8 mouse cellular contexts compared by ENCODE assay signal in the genomic region with DNA sequence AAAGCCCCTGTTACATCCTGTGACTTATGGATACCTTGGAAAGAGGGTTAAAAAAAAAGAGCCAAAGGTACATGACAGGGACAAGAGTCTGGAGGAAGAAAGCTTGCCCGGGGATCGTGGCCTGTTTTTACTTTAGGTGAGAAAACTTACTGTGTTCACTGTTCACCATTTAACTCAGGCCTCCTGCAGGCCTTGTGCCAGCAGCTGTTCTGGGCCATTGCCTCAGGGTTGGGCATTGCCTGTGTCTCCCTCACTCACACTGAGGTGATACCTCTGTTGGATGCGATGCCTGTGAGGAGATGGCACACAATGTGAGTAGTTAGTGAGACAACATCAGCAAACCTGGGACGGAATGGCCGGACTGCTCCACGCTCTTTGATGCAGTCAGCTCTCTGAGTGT. TPM values are rescaled to one million over a fixed set of nuclear protein-coding genes. Genes with fewer than 3 reads are reported as not detected.
A peak's percentile ranks its signal among the peaks of the same experiment; 100 is the strongest.
DNase-seq lines count a peak whose midpoint lies in the region; ATAC-seq and TF ChIP-seq lines count a peak whose summit lies in the region.

No protein-coding gene starts in this region.

- H3K4me2 ChIP-seq in heart, embryonic 12.5 days, result peak overlapping the region; percentile 96
- H3K4me2 ChIP-seq in forebrain, embryonic 12.5 days, result peak overlapping the region; percentile 92
- peak overlapping the region; percentile 89 for H3K4me2 ChIP-seq in kidney, embryonic 16.5 days (replicated peaks; ENCODE audit: low read depth, low read length)
- H3K4me2 ChIP-seq in midbrain, postnatal 0 days (ENCODE audit: low read depth, low read length, poor library complexity, severe bottlenecking), result peak overlapping the region; percentile 79

- H3K9me3 ChIP-seq in heart, embryonic 12.5 days (replicated peaks), result no peaks in the 10 kb centered on the region
- no peaks in the 10 kb centered on the region for H3K9me3 ChIP-seq in forebrain, embryonic 12.5 days
- H3K9me3 ChIP-seq in kidney, embryonic 16.5 days (ENCODE audit: low read length), result no peaks in the 10 kb centered on the region
- no peaks in the 10 kb centered on the region for H3K9me3 ChIP-seq in midbrain, postnatal 0 days (ENCODE audit: low read length)

- peaks cover 17% of the 10 kb centered on the region for H3K36me3 ChIP-seq in heart, embryonic 12.5 days
- peaks cover 17% of the 10 kb centered on the region for H3K36me3 ChIP-seq in forebrain, embryonic 12.5 days (replicated peaks)
- H3K36me3 ChIP-seq in kidney, embryonic 16.5 days (ENCODE audit: insufficient read depth, low read length), result peaks cover 11% of the 10 kb centered on the region; the same call in 1 of the 2 replicates
- H3K36me3 ChIP-seq in midbrain, postnatal 0 days (ENCODE audit: insufficient read depth, low read length), result peaks cover 18% of the 10 kb centered on the region

- H3K27ac ChIP-seq in heart, embryonic 12.5 days (ENCODE audit: poor library complexity, severe bottlenecking), result no peak overlapping the region
- H3K27ac ChIP-seq in forebrain, embryonic 12.5 days, result no peak overlapping the region
- H3K27ac ChIP-seq in kidney, embryonic 16.5 days (ENCODE audit: low read length), result no peak overlapping the region
- no peak overlapping the region for H3K27ac ChIP-seq in midbrain, postnatal 0 days (ENCODE audit: low read depth, low read length)

- peaks cover 16% of the 10 kb centered on the region for H3K4me1 ChIP-seq in heart, embryonic 12.5 days (replicated peaks)
- H3K4me1 ChIP-seq in forebrain, embryonic 12.5 days, result peaks cover 20% of the 10 kb centered on the region
- peaks cover 11% of the 10 kb centered on the region for H3K4me1 ChIP-seq in kidney, embryonic 16.5 days (ENCODE audit: insufficient read depth, low read length)
- peaks cover 6% of the 10 kb centered on the region; the same call in 1 of the 2 replicates for H3K4me1 ChIP-seq in midbrain, postnatal 0 days (ENCODE audit: insufficient read depth, low read length)

- DNase-seq in heart, adult 8-10 months (ENCODE audit: low spot score), result no peak
- DNase-seq in midbrain, postnatal 0 days (ENCODE audit: low spot score), result no peak
- no peak for DNase-seq in urinary bladder, postnatal 36 days (ENCODE audit: low spot score in 2 of 2)
- no peak for DNase-seq in adrenal gland, adult (ENCODE audit: inconsistent age in 2 of 2, low spot score in 1 of 2)
- no peak for DNase-seq in thymus, adult 18-20 months

- TF ChIP-seq CTCF in midbrain, postnatal 0 days (IDR thresholded peaks at IDR 0.05), result no peak

- ATAC-seq in heart, embryonic 12.5 days (ENCODE audit: insufficient number of reproducible peaks, low FRiP score), result no peak
- no peak for ATAC-seq in forebrain, embryonic 12.5 days (ENCODE audit: low FRiP score)
- no peak for ATAC-seq in kidney, embryonic 16.5 days (ENCODE audit: low FRiP score, low TSS enrichment)
- ATAC-seq in midbrain, postnatal 0 days (ENCODE audit: low FRiP score), result no peak

- H3K9ac ChIP-seq in heart, embryonic 12.5 days, result 0 out of 2 replicates have a peak overlapping the region, but pooled peaks have one; percentile 35
- H3K9ac ChIP-seq in forebrain, embryonic 12.5 days, result 0 out of 2 replicates have a peak overlapping the region, but pooled peaks have one; percentile 79
- no peak overlapping the region for H3K9ac ChIP-seq in kidney, embryonic 16.5 days (replicated peaks; ENCODE audit: low read length)
- peak overlapping the region; percentile 91; the same call in 1 of the 2 replicates for H3K9ac ChIP-seq in midbrain, postnatal 0 days (replicated peaks; ENCODE audit: low read length, poor library complexity, severe bottlenecking)

- H3K4me3 ChIP-seq in heart, embryonic 12.5 days, result peak overlapping the region; percentile 95
- peak overlapping the region; percentile 92; the same call in 1 of the 2 replicates for H3K4me3 ChIP-seq in forebrain, embryonic 12.5 days (replicated peaks)
- no peak overlapping the region for H3K4me3 ChIP-seq in kidney, embryonic 16.5 days (ENCODE audit: low read length)
- H3K4me3 ChIP-seq in midbrain, postnatal 0 days (ENCODE audit: low read depth, low read length), result peak overlapping the region; percentile 89; the same call in 1 of the 2 replicates

- peaks cover 6% of the 10 kb centered on the region; the same call in 1 of the 2 replicates for H3K27me3 ChIP-seq in heart, embryonic 12.5 days (replicated peaks)
- peaks cover 10% of the 10 kb centered on the region; the same call in 1 of the 2 replicates for H3K27me3 ChIP-seq in forebrain, embryonic 12.5 days
- no peaks in the 10 kb centered on the region for H3K27me3 ChIP-seq in kidney, embryonic 16.5 days (ENCODE audit: insufficient read depth, low read length)
- H3K27me3 ChIP-seq in midbrain, postnatal 0 days (ENCODE audit: insufficient read depth, low read length), result 0 out of 2 replicates have a peak, but pooled peaks cover 2% of the 10 kb centered on the region

- WGBS in heart, embryonic 12.5 days, result 90% methylated on average over 6 of the region's 6 CpGs
- 92% methylated on average over 6 of the region's 6 CpGs for WGBS in forebrain, embryonic 12.5 days
- WGBS in kidney, embryonic 16.5 days, result 87% methylated on average over 6 of the region's 6 CpGs
- WGBS in midbrain, postnatal 0 days, result 91% methylated on average over 6 of the region's 6 CpGs

RNA-seq across cellular contexts. Expression of gene Cog2, which starts 1.4 kb away (rescaled TPM):
- 27.0 and 30.1 TPM in 2 replicates for polyA plus RNA-seq in heart, embryonic 12.5 days (2016; fragmentation: Nextera tagmentation; extraction: Ambion mirVana)
- total RNA-seq in heart, adult 8-10 months (2022), result 10 to 100 TPM; 21.6 to 26.9 (median 25.4) TPM
- 43.9 and 44.8 TPM in 2 replicates for polyA plus RNA-seq in forebrain, embryonic 12.5 days (2016; fragmentation: Nextera tagmentation; extraction: Ambion mirVana)
- polyA plus RNA-seq in kidney, embryonic 16.5 days (2015; fragmentation: Nextera tagmentation; extraction: Ambion mirVana), result 39.5 and 40.4 TPM in 2 replicates
- total RNA-seq in midbrain, postnatal 0 days (2014; rRNA removed), result 26.2 and 26.7 TPM in 2 replicates
- 15.8 and 18.8 TPM in 2 replicates for polyA plus RNA-seq in midbrain, postnatal 0 days (2015; fragmentation: Nextera tagmentation; extraction: Ambion mirVana)

RNA-seq across cellular contexts. Expression of gene Agt, which starts 47.6 kb away (rescaled TPM):
- 0.43 and 0.71 TPM in 2 replicates for polyA plus RNA-seq in heart, embryonic 12.5 days (2016; fragmentation: Nextera tagmentation; extraction: Ambion mirVana)
- 1 to 10 TPM; 4.7 to 6.6 (median 6.0) TPM for total RNA-seq in heart, adult 8-10 months (2022)
- polyA plus RNA-seq in forebrain, embryonic 12.5 days (2016; fragmentation: Nextera tagmentation; extraction: Ambion mirVana), result not detected in 2 replicates
- polyA plus RNA-seq in kidney, embryonic 16.5 days (2015; fragmentation: Nextera tagmentation; extraction: Ambion mirVana), result 1.5 and 2.2 TPM in 2 replicates
- 75.5 and 104 TPM in 2 replicates for total RNA-seq in midbrain, postnatal 0 days (2014; rRNA removed)
- 65.9 and 83.6 TPM in 2 replicates for polyA plus RNA-seq in midbrain, postnatal 0 days (2015; fragmentation: Nextera tagmentation; extraction: Ambion mirVana)

RNA-seq across cellular contexts. Expression of gene Capn9, which starts 54.0 kb away (rescaled TPM):
- 0.08 and 0.34 TPM in 2 replicates for polyA plus RNA-seq in heart, embryonic 12.5 days (2016; fragmentation: Nextera tagmentation; extraction: Ambion mirVana)
- not detected for total RNA-seq in heart, adult 8-10 months (2022)
- 0.08 TPM in 1 of 2 replicates, not detected in the other for polyA plus RNA-seq in forebrain, embryonic 12.5 days (2016; fragmentation: Nextera tagmentation; extraction: Ambion mirVana)
- polyA plus RNA-seq in kidney, embryonic 16.5 days (2015; fragmentation: Nextera tagmentation; extraction: Ambion mirVana), result not detected in 2 replicates
- 0.27 TPM in 1 of 2 replicates, not detected in the other for total RNA-seq in midbrain, postnatal 0 days (2014; rRNA removed)
- polyA plus RNA-seq in midbrain, postnatal 0 days (2015; fragmentation: Nextera tagmentation; extraction: Ambion mirVana), result 0.43 and 0.52 TPM in 2 replicates

Comparison
In these comparisons a context has a peak if more than half of its experiments do, and no peak if none do; other contexts are left out.
1. RNA of gene Agt, which starts 47.6 kb away (polyA plus RNA-seq): 65.9 to 83.6 TPM in midbrain, postnatal 0 days; 1.5 to 2.2 TPM in kidney, embryonic 16.5 days, 0.43 to 0.71 TPM in heart, embryonic 12.5 days and not detected in forebrain, embryonic 12.5 days; every median in the first group is over 10 times any median in the second.
2. Peak in every context shown above with its lines, with median percentiles within 50 percentile points of each other: H3K4me2 ChIP-seq.